Mouse (Mus musculus) fibroblast of lung, adult 2 months (primary cell): Measurements from ENCODE around the gene Itpr2.

Source experiments
- DNase-seq: peaks from one replicate; pipeline ENCODE4 v3.0.0-alpha.2; 2011; ENCODE audit warnings: low read depth

The Itpr2 gene

DNA sequence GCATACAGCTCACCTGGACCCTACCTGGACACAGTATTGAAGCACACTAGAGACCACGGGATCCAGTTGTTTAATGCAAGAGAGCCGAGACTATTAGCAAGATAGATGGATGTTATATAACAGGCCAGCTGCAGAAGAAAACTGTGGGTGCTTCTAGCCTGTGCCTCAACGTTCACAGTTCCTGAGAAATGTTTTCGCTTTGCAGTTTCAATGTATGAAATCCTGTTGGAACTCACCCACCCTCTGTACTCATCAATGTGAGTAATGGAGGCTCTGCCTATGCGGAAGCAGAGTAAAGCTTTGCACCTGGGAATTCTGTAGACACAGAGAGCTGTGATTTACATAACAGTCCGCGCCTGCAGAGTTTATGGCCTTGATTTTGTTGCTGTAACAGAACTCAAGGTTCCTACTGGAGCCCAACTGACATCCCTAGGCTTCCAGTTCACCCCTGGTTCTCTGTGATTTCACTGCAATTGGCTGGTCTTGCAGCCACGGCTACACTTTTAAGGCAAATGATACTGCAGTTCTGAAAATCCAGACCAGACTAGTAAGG lies 344.0 kb downstream of the Itpr2 start:
- no peak for DNase-seq

- DNase-seq, result no peak
Observed at GRCm38 (mm10) chr6:146157099-146157498, 344.9 kb downstream of the Itpr2 start.

DNA sequence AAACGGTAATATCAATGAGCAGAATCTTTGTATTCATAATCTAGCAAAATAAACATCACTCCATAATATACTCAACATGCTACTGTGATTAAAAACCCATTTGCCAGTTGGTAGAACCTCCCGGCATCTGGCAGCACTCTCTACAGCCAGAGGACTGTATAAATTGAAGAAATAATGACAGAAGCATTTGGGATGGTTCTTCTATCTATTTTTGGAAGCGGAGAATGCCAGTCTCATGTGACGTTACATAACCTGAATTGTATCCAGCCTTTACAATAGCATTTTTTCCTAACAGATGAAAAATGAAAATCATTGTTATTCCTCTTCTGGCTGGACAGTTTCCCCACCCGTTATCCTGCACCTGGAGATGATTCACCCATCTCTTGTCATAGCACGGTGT lies 345.5 kb downstream of the Itpr2 start:
- DNase-seq, result no peak

- no peak for DNase-seq
Observed at GRCm38 (mm10) chr6:146155156-146155734, 346.8 kb downstream of the Itpr2 start.

DNA sequence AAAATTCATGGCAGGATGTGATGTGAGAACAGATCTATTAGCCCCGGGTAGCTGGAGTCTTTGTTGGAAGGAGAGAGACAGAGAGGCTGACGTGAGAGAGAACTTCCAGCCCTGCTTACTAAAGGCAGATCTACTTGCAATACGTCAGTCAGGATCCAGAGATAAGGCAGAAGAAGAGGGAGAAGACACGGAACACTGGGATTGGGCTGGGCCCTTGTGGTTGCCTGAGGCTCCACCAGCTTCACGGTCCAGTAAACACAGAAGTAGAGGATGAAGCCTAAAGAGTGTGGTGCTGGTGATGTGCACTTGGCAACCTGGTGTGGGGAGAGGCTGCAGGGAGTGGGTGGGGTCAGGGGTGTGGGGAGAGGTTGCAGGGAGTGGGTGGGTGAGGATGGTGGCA lies 349.2 kb downstream of the Itpr2 start:
- no peak for DNase-seq

DNA sequence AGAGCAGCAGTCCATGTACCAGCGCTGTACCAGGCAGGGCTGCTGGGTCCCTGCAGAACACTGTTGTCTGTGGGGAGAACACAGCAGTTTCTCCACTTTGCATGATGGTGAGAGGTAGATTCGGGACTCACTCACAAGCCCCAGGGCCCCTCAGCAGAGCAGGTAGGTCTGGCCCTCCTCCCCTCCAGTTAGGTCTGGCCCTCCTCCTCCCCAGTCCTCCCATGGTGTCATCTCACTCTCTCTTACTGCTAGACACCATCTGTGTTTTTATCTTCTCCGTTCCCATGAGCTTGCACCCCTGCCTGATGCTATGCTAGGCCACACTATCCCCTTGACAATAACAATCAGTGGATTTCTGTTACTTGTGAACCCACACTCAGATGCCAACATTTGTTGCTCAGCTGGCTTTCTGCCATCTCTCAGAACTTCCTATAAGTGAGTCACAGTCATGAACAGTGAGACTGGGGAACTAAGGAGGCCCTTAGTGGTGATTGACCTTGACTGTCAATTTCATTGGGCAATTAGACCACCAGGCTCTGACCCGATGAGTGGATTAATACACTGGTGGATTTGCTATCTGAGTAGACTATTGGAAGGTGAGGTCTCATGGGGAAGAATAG lies 360.9 kb downstream of the Itpr2 start:
- no peak for DNase-seq

DNA sequence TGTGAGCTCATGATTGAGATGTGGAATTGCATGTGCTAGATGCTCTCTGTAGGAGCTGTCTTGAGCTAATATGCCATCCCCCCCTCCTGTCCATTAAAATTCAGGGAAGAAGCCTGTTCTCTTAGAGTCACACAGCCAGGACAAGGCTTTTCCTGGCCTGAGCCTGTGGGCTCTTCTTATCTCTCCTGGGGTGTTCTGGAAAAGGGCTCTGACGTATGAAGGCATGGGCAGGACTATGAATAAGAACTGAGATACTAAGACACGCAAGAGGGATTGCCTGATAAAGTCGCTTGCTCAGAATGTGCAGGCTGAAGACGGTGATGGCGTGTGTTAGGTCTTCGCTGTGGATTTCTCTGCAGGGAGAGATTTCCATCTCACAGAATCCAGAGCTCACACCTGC lies 361.9 kb downstream of the Itpr2 start:
- no peak for DNase-seq

DNA sequence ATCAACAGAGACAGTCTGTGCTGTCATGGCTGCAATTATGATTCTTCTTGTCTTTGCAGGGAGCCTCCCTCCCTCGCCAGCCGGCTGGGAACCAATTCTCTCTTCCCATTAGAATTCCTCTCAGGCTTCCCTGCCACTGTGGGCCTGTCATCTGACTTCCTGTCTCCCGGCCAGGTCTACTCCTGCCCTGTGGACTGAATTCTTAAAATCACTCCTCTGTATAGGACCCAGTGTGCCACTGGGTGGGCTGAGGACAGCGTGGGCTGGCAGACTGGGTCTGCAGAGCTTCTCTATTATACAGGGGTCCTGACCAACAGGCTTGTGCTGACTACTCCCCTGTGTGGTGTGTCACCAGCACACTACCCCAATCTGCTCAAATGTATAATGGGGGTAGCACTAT lies 365.4 kb downstream of the Itpr2 start:
- no peak for DNase-seq

- DNase-seq, result no peak
Observed at GRCm38 (mm10) chr6:146136244-146136643, 365.8 kb downstream of the Itpr2 start.

DNA sequence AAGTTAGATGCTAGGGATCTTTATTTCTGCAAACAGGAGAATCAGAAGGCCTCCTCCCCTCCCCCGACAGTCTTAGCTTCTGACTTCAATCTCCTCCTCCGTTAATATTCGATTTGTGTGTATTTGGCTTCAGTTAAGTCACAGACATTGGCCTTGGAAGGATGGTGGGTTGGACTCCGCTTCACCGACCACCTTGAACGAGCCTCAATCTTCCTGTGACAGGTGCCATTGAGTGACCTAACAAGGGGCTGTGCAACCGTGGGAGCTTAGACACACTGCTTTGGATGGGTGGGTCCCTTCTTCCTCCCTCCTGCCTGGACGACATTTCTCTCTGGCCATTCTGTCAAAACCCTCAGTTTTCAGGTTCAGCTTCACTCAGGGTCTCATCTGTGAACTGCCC lies 366.7 kb downstream of the Itpr2 start:
- no peak for DNase-seq

- DNase-seq, result no peak
Observed at GRCm38 (mm10) chr6:146133921-146134320, 368.1 kb downstream of the Itpr2 start.

DNA sequence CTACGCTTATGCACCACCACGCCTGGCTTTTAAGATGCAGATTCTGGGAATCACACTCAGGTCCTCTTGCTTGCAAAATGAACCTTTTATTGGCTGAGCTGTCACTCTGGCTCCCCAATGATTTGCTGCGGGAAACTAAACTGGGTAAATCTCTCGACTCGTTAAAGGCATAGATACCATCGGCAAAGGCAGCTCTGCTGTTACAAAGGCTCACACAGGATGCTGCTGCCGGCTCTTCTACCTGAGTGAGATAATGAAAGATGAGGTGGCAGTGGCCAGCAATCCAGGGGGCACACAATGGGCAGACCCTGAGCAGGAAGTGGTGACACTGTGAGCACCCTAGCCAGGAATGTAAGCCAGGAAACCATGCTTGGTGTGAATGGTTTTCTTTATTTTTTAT lies 373.0 kb downstream of the Itpr2 start:
- DNase-seq, result no peak

- DNase-seq, result no peak
Observed at GRCm38 (mm10) chr6:146126823-146127681, 375.0 kb downstream of the Itpr2 start.

- DNase-seq, result no peak
Observed at GRCm38 (mm10) chr6:146125621-146126020, 376.4 kb downstream of the Itpr2 start.

DNA sequence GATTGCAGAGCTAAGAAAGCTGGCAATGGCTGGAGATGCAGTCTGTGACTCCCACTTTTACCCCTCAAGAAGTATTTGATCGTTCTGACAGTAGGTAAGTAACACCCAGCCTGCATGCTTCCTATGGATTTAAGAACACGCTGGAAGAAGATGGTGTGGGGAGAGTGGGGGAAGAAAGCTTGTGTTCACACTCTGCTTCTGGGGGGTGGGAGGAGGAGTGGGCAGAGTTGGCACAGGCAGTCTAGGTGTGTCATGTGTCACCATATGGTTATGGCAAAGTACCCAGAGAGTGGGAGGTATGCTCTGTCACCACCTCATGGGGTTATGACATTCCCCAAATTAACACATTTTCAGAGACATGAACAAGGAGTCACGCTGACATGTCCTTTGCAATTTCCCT lies 377.5 kb downstream of the Itpr2 start:
- DNase-seq, result no peak

- no peak for DNase-seq
Observed at GRCm38 (mm10) chr6:146123656-146124055, 378.4 kb downstream of the Itpr2 start.

GRCm38 (mm10) chr6:146120172-146120571 lies 381.9 kb downstream of the Itpr2 start:
- peak; percentile 56 for DNase-seq

- DNase-seq, result no peak
Observed at GRCm38 (mm10) chr6:146114731-146115302, 387.2 kb downstream of the Itpr2 start.

- DNase-seq, result no peak
Observed at GRCm38 (mm10) chr6:146114071-146114470, 388.0 kb downstream of the Itpr2 start.

DNA sequence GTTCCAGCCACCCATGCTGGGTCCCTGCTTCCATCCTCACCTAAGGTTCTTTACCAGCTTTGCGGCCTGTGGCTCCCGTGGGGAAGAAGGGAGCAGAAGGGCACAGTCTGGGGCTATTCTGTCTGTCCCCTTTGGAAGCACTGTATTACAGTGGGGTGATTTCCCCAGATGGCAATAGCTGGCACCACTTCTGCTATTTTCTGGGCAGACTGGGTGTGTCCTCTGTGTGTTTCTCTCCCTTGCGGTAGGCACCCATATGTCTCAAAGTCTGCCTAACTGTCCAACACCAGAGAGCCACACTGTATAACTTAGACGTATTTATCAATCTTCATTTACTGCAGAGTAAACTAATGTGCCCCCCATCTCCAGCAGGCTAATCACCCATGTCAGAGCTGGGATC lies 388.9 kb downstream of the Itpr2 start:
- DNase-seq, result no peak

DNA sequence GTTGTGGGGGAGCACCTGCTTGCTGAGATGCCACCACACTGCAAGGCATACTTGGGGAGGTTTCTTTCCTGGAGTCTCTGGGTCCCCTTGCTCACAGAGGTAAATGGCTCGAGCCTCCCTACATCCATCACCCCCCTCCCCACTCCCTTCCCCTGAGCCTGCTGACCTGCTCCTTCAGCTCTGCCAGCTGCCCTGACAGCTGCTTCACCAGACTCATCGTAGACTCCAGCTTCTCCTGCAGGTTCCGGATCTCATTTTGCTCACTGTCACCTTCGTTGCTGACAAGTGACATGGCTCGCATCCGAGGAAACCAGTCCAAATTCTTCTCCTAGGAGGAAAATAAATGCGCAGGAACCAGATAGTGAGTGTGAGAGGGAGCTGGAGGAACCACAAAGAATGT lies 389.8 kb downstream of the Itpr2 start:
- DNase-seq, result no peak

DNA sequence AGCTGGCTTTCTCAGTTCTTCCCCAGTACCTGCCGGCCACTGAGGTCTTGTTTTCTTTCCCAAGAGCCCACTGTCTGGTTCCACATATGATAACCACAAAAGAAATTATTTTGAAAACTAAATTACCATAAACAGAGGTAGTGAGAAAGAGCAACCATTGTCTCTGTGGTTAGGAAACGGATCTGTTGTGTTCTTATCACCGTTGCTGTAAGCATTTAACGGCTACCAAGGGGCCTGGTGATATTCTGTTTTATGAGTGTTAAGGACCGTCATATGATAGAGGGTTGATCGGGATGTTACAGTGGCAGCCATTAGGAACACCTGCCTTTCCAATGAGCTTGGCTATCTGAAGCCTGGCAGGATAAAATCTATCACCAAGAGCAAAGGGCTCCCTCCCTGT lies 390.2 kb downstream of the Itpr2 start:
- DNase-seq, result no peak
